Mouse (Mus musculus) forebrain, embryonic 16.5 days (tissue): Measurements from ENCODE around the gene Itpk1. TPM values are rescaled to one million over a fixed set of nuclear protein-coding genes. Genes with fewer than 3 reads are reported as not detected.

Experiments used
- ATAC-seq: fragments of 200-750 bp; cut with Nextera tagmentation; 2 replicates; pipeline ENCODE4 v1.8.0; 2017; ENCODE audit warnings: mild to moderate bottlenecking, moderate library complexity
- H3K27ac ChIP-seq: fragments of 300-500 bp; sonication (generic); 2 replicates; pipeline ENCODE4 v1.5.1; 2014; ENCODE audit warnings: low read length, control low read depth
- H3K27me3 ChIP-seq: fragments of 300-500 bp; sonication (generic); replicated peaks from 2 replicates; pipeline ENCODE4 v1.6.1; 2014; ENCODE audit warnings: low read length; ENCODE audit not compliant: control insufficient read depth, insufficient read depth
- H3K36me3 ChIP-seq: fragments of 300-500 bp; sonication (generic); 2 replicates; pipeline ENCODE4 v1.6.1; 2014; ENCODE audit not compliant: control insufficient read depth, insufficient read depth
- H3K4me1 ChIP-seq: fragments of 300-500 bp; sonication (generic); replicated peaks from 2 replicates; pipeline ENCODE4 v1.6.1; 2014; ENCODE audit warnings: low read length; ENCODE audit not compliant: control insufficient read depth, insufficient read depth
- H3K4me2 ChIP-seq: fragments of 300-500 bp; sonication (generic); 2 replicates; pipeline ENCODE4 v1.6.1; 2014; ENCODE audit warnings: mild to moderate bottlenecking, low read length, control low read depth
- H3K4me3 ChIP-seq: fragments of 300-500 bp; sonication (generic); replicated peaks from 2 replicates; pipeline ENCODE4 v1.5.1; 2014; ENCODE audit warnings: mild to moderate bottlenecking, low read length, control low read depth
- H3K9ac ChIP-seq: fragments of 300-500 bp; sonication (generic); replicated peaks from 2 replicates; pipeline ENCODE4 v1.6.1; 2014; ENCODE audit warnings: low read depth, low read length, control low read depth
- H3K9me3 ChIP-seq: fragments of 300-500 bp; sonication (generic); 2 replicates; pipeline ENCODE4 v1.6.1; 2016; ENCODE audit warnings: low read length; ENCODE audit not compliant: control insufficient read depth
- WGBS: fragments of 180-500 bp; shearing (Covaris S2); extraction: QIAGEN DNeasy Blood & Tissue Kit; methylation state at CpG from one replicate; pipeline ENCODE4 v1.1.7; 2014; 5-methylcytosine and 5-hydroxymethylcytosine counted together
- polyA plus RNA-seq: library from polyadenylated mRNA; unstranded; fragments of >200 nt; fragmentation: Nextera tagmentation; extraction: Ambion mirVana; gene quantifications from 2 replicates; pipeline ENCODE4 v1.2.1, GENCODE M21; 2015

Gene Itpk1
- 66.5 and 68.7 TPM in 2 replicates for polyA plus RNA-seq

GRCm38 (mm10) chr12:102704457-102705198 is at the start of gene Itpk1:
Gene Itpk1, minus strand, starts transcription at chr12:102704930.
- H3K27ac ChIP-seq, result peak within 1 kb of the TSS; percentile 89
- ATAC-seq, result peak; percentile 89
- peak within 1 kb of the TSS; percentile 82 for H3K4me3 ChIP-seq
- H3K9ac ChIP-seq, result peak within 1 kb of the TSS; percentile 84
- WGBS, result under 1% methylated on average over 97 of the region's 105 CpGs
- H3K36me3 ChIP-seq, result no peaks in the 10 kb centered on the region
- peaks cover 47% of the 10 kb centered on the region for H3K4me1 ChIP-seq
- H3K4me2 ChIP-seq, result peak within 1 kb of the TSS; percentile 77
- H3K27me3 ChIP-seq, result no peaks in the 10 kb centered on the region
- no peaks in the 10 kb centered on the region for H3K9me3 ChIP-seq

DNA sequence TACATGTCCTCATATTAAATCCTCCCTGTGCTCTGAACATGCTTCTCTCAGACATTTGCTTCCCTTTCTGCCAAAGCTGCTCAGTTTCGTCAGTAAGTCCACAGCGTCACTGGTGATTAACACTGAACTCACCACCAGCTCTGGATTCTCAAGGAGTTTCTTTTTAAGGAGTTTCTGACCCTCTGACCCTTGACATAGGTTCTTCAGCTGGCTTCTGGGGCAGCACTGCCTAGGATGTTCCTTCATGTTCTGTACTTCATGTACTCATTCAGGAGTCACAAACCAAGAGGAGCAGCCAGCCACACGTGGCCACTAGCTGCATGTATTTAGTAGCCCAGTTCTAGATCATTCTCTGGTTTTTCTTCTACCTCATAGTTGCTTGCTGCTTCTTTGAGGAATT is 43.5 kb upstream of the Itpk1 start:
- Histone ChIP-seq H3K4me1 (peaks cover 10% of the 10 kb centered on the region), H3K9me3 (no peaks in the 10 kb centered on the region), H3K27ac (no peak overlapping the region), H3K27me3 (no peaks in the 10 kb centered on the region), H3K36me3 (peaks cover 2% of the 10 kb centered on the region; the same call in 1 of the 2 replicates), H3K4me3 (no peak overlapping the region), H3K9ac (no peak overlapping the region), H3K4me2 (no peak overlapping the region)
- ATAC-seq, result no peak
- WGBS, result 90% methylated on average over 3 of the region's 3 CpGs

DNA sequence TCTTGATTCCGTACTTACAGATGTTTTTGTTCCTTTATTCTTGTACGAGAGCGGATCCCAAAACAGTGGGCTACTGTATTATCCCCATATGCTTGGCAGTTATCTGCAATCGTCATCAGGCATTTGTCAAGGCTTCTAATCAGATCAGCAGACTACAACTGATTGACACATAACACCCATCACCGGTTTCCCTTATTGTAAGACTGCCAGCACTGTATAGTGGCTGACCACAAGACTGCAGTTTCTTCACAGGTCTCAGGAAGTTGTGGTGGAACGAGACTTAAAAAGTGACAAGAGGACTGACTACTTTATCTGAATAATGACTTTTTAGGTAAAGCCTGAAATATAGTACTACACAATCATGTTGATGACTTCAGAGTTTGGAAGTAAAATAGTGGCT is 40.1 kb upstream of the Itpk1 start:
- H3K4me1 ChIP-seq, result peaks cover 21% of the 10 kb centered on the region
- 47% methylated on average over 6 of the region's 6 CpGs for WGBS
- H3K4me3 ChIP-seq, result no peak overlapping the region
- no peaks in the 10 kb centered on the region for H3K27me3 ChIP-seq
- no peak overlapping the region for H3K9ac ChIP-seq
- no peaks in the 10 kb centered on the region for H3K9me3 ChIP-seq
- H3K4me2 ChIP-seq, result peak overlapping the region; percentile 74; the same call in 1 of the 2 replicates
- H3K27ac ChIP-seq, result no peak overlapping the region
- no peak for ATAC-seq
- H3K36me3 ChIP-seq, result peaks cover 2% of the 10 kb centered on the region; the same call in 1 of the 2 replicates

DNA sequence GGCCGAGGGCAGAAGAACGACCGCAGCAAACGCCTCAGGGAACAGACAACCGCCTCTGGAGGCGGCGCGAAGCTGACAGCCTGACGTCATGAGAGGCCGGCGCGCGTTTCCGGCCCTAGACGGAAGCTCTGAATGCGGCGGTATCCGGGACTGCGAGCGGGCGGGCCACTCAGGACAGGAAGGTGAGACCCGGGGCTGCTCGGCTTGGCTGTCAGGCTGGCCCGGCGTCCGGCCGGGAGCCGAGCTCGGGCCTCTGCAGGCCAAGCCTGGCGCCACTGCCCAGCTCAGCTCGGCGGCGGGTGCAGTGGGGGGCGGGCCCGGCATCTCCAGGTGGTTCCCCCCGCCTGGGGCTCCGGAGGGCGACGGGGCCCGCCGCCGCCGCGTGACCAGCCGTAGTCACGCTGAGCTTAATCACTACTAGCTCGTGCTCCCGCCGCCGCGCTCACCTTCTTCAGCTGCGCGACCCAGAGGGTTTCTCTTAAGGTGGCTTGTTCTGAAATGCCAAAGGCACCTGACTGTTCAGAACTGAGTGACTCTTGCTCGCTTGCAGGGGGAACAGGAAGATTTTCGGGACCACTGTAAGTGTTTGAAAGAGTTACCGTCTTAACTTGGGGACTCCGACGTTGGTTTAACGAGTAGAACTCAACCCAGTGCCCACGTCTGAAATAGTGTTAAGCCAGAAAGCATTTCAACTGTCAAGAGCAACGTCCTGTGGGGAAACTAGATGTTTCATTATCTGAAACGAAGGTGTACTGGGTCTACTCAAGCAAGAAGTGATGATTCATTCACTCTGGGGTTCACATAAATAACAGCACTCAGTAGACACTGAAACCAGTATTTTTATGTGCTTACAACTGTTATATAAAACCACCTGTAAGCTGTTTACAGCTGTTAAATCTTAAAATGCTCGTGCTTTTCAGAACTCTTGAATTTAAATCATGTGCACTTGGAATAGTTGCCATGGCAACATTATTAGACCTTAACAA is 39.2 kb upstream of the Itpk1 start, which contains the start of the genes Moap1 and Tmem251:
Moap1 (minus strand) TSS at position 73 of the 986 bp plus-strand sequence.
Tmem251 (plus strand) TSS at position 174 of the 986 bp plus-strand sequence.
- Histone ChIP-seq H3K36me3 (peaks cover 2% of the 10 kb centered on the region; the same call in 1 of the 2 replicates), H3K4me3 (peak within 1 kb of the TSS; percentile 83), H3K9me3 (no peaks in the 10 kb centered on the region), H3K27me3 (no peaks in the 10 kb centered on the region), H3K9ac (peak within 1 kb of the TSS; percentile 76), H3K4me1 (peaks cover 21% of the 10 kb centered on the region), H3K27ac (peak within 1 kb of the TSS; percentile 90), H3K4me2 (peak within 1 kb of the TSS; percentile 74)
- under 1% methylated on average over 61 of the region's 63 CpGs for WGBS
- ATAC-seq, result peak; percentile 98

GRCm38 (mm10) chr12:102743036-102743588 is 38.4 kb upstream of the Itpk1 start:
- WGBS, result 0% methylated on average over 33 of the region's 33 CpGs
- H3K4me1 ChIP-seq, result peaks cover 21% of the 10 kb centered on the region
- H3K27ac ChIP-seq, result peak overlapping the region; percentile 90
- peak overlapping the region; percentile 74 for H3K4me2 ChIP-seq
- peak; percentile 65 for ATAC-seq
- peak overlapping the region; percentile 83 for H3K4me3 ChIP-seq
- H3K36me3 ChIP-seq, result peaks cover 2% of the 10 kb centered on the region; the same call in 1 of the 2 replicates
- peak overlapping the region; percentile 76 for H3K9ac ChIP-seq
- no peaks in the 10 kb centered on the region for H3K27me3 ChIP-seq
- H3K9me3 ChIP-seq, result no peaks in the 10 kb centered on the region

- no peaks in the 10 kb centered on the region for H3K27me3 ChIP-seq
- 88% methylated on average over 7 of the region's 7 CpGs for WGBS
- H3K27ac ChIP-seq, result no peak overlapping the region
- H3K4me3 ChIP-seq, result no peak overlapping the region
- no peaks in the 10 kb centered on the region for H3K9me3 ChIP-seq
- H3K36me3 ChIP-seq, result peaks cover 2% of the 10 kb centered on the region; the same call in 1 of the 2 replicates
- no peak for ATAC-seq
- H3K4me1 ChIP-seq, result peaks cover 21% of the 10 kb centered on the region
- no peak overlapping the region for H3K4me2 ChIP-seq
- no peak overlapping the region for H3K9ac ChIP-seq
Observed at GRCm38 (mm10) chr12:102742056-102742455, 37.3 kb upstream of the Itpk1 start.

GRCm38 (mm10) chr12:102740285-102740684 is 35.6 kb upstream of the Itpk1 start:
- no peak overlapping the region for H3K4me2 ChIP-seq
- no peaks in the 10 kb centered on the region for H3K27me3 ChIP-seq
- H3K36me3 ChIP-seq, result no peaks in the 10 kb centered on the region
- no peak overlapping the region for H3K4me3 ChIP-seq
- 61% methylated on average over 3 of the region's 3 CpGs for WGBS
- H3K4me1 ChIP-seq, result peaks cover 21% of the 10 kb centered on the region
- ATAC-seq, result no peak
- H3K9me3 ChIP-seq, result no peaks in the 10 kb centered on the region
- no peak overlapping the region for H3K9ac ChIP-seq
- H3K27ac ChIP-seq, result no peak overlapping the region

DNA sequence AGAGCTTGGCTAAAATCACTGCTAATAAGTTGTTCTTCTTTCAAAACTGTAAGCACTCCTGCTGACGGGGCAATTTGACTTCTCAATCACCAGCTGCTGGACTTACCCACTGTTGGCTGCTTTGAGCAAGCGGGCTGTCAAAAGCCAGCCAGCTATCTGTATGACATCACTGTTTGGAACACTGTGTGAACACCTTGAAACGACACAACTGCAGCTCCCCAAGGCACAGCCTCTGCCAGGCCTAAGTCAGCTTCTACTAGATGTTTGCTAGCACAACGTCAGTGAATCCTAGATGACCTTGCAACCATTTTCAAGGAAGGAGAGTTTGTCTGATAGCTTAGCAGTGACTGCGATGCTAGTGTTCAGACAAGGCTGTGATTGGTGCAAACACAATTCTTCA is 34.4 kb upstream of the Itpk1 start:
- WGBS, result 73% methylated on average over 5 of the region's 5 CpGs
- H3K36me3 ChIP-seq, result no peaks in the 10 kb centered on the region
- ATAC-seq, result no peak
- H3K4me3 ChIP-seq, result no peak overlapping the region
- no peaks in the 10 kb centered on the region for H3K27me3 ChIP-seq
- H3K4me2 ChIP-seq, result no peak overlapping the region
- H3K9me3 ChIP-seq, result no peaks in the 10 kb centered on the region
- peaks cover 12% of the 10 kb centered on the region for H3K4me1 ChIP-seq
- H3K9ac ChIP-seq, result no peak overlapping the region
- no peak overlapping the region for H3K27ac ChIP-seq
